Mouse (Mus musculus): Measurements from ENCODE around the gene Adamtsl5.
A peak's percentile ranks its signal among the peaks of the same experiment; 100 is the strongest.

The Adamtsl5 gene

GRCm38 (mm10) chr10:80316359-80316781, 31.8 kb downstream of the Adamtsl5 start:
- no peak for DNase-seq

- DNase-seq, result no peak
Observed at GRCm38 (mm10) chr10:80315315-80315714, 32.9 kb downstream of the Adamtsl5 start.

- DNase-seq, result no peak
Observed at GRCm38 (mm10) chr10:80314494-80315001, 33.7 kb downstream of the Adamtsl5 start.

DNA sequence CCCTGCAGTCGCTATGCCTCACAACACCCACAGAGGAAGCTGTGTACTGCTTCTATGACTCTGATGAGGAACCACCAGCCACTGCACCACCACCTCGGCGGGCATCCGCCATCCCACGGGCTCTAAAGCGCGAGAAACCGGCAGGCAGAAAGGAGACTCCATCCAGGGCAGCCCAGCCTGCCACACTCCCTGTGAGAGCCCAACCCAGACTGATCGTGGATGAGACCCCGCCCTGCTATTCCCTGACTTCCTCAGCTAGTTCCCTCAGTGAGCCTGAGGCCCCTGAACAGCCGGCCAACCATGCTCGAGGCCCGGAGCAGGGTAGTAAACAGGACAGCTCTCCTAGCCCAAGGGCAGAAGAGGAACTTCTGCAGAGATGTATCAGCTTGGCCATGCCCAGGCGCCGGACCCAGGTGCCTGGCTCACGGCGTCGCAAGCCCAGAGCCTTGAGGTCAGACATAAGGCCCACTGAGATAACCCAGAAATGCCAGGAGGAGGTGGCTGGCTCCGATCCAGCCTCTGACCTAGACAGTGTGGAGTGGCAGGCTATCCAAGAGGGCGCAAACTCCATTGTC, 34.5 kb downstream of the Adamtsl5 start:
- DNase-seq, result no peak

- DNase-seq, result no peak
Observed at GRCm38 (mm10) chr10:80312586-80313504, 35.4 kb downstream of the Adamtsl5 start.

GRCm38 (mm10) chr10:80311560-80311959, 36.7 kb downstream of the Adamtsl5 start:
- no peak for DNase-seq

DNA sequence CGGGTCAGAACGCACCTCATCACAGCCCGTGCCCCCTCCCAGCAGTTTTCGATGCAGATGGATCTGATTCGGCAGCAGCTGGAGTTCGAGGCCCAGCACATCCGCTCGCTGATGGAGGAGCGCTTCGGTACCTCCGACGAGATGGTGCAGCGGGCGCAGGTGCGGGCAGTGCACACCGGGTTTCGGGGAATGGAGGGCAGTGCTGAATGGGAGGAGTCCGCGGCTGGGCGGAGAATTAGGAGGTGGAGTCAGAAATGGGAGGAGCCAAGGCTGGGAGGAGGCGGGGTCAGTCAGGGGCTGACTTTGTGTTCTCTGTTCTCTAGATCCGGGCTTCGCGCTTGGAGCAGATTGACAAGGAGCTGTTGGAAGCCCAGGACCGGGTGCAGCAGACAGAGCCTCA, 43.4 kb downstream of the Adamtsl5 start:
- peak; percentile 73 for DNase-seq

DNA sequence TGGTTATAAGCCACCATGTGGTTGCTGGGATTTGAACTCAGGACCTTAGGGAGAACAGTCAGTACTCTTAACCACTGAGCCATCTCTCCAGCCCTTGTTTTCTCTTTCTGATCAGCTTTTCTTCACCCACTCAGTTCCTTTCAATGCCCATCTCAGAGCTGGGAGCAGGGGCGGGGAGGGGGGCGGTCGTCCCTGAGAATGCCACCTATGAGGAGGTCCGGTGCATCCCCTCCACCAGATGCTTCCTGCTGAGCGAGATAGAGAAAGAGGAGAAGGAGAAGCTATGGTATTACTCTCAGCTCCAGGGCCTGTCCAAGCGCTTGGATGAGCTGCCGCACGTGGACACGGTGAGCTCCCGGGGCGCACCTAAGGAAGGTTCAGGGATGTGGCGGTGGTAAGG, 43.8 kb downstream of the Adamtsl5 start:
- no peak for DNase-seq

DNA sequence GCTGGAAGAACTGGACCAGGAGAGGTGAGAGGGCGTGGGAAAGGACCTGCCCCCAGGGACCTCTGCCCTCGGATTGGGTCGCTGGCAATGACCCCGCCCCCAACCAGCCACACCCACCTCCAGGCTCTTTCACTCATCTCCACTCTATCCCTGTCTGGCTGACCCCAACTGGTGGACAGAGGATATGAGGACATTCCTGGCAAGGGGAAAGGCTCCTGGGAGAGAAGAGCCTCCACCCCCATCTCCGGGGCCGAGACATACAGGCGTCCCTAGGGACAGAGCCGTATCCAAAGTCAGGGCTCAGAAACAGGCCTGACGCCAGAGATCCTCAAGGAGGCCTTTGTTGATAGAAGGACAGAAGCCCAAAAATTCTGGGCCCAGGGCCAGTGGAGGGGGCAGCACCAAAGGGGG, 45.7 kb downstream of the Adamtsl5 start:
- DNase-seq, result no peak

GRCm38 (mm10) chr10:80302082-80302355, 46.2 kb downstream of the Adamtsl5 start:
- no peak for DNase-seq

DNA sequence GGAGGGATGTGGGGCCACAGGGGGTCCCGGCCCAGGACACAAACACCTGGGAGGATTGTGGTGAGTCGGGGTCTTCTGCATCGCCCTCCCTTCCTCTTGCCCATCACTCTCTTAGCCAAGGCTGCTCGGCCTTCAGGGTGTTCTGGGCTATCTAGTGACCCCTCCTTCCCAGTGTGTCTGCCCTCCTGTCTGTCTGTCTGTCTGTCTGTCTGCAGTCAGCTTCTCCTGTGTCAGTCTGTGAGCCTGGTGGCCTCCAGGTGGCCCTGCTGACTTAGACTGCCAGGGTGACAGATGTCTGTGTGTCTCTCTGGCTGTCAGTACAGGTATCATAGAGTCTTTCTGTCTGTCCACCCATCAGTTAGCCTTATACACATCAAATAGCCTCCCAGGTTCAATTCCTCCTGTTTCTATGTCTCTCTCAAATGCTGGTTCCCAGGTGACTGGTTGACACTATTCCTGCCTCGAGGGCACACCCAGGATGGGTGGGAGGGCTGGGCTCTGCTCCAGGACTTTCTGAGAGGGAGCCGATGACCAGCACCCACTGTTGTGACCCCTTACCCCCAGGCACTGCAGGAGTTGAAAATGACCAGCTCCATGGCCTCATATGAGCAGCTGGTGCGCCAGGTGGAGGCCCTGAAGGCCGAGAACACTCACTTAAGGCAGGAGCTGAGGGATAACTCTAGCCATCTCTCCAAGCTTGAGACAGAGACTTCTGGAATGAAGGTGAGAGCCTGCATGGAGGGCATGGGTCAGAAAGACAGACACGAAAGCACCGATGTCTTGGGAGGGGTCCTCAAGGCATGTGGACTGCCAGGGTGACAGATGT, 46.7 kb downstream of the Adamtsl5 start:
- no peak for DNase-seq

DNA sequence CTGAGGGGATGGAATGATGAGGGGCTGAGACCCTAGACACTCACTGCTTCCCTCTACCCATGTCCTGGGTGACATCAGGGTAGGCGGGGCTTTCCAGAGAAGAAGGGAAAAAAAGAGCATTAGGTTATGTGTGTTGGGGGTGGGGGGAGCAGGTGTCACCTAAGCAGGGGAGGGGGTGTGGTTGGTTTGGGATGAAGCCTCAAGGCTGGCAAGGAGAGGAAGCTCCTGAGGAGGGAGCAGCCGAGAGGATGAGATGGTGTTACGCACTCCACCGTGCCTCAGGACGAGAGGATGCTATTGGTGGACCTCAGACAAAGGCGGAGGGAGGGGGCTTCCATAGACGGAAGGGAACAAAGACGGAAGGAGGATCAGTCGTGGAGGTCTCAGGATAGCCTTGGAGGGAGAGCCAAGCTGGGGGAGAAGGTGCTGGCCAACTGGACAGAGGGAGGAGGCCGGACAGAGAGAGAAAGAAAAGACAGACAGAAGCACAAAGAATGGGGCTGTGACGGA, 47.5 kb downstream of the Adamtsl5 start:
- no peak for DNase-seq

DNA sequence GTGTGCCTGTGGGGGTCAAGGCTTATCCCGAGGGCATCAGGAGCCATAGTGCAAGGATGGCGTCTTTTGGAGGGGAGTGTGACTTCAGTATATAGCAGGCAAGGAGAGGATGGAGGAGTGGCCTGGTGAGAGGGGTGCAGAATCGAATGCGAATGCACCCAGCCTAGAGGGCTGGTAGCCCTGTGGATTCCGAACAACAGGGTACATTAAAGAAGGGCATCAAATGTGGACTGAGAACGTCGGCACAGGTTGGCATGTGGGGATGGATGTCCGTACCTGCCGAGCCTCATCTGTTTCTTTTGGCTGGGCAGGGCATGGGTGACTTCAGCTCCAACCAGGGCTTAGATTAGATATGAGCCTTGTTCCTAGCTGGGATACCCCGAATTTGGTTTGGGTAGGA, 48.4 kb downstream of the Adamtsl5 start:
- no peak for DNase-seq

- DNase-seq, result no peak
Observed at GRCm38 (mm10) chr10:80299301-80299700, 48.9 kb downstream of the Adamtsl5 start.

DNA sequence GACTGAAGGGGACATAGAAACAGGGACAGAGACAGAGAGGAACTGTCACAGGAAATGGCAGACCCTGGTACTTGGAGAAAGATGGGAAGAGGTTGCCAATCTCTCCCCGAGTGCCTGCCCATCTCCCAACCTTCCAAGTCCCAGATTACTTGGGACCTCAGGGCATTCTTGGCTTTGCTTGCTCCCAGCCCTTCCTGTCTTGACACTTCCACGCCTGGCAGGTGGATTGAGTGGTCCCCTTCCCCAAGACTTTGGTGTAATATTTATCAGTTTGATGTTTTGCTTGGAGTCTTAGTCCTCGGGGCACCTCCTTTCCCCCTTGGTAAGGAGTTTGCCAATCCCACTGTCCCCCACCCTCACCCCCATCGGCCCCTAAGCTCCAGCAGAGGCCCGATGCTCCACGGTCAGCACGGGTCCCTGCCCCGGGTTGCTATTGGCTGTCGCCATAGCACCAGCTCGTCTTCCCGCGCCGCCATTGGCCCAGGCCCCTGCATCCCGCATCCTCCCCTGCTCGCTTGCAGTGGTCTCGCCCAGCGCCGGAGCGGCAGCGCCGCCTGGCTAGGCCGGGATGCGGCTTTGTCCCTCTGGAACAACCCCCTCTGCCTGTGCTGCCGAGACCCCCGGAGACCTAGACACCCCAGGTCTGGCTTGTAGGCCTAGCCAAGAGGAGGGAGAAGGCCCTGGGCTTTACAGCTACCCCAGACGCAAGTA, 49.5 kb downstream of the Adamtsl5 start:
- peak; percentile 48 for DNase-seq

GRCm38 (mm10) chr10:80297526-80298133, 50.6 kb downstream of the Adamtsl5 start:
- no peak for DNase-seq

GRCm38 (mm10) chr10:80296824-80297223, 51.4 kb downstream of the Adamtsl5 start:
- no peak for DNase-seq

- peak; percentile 78 for DNase-seq
Observed at GRCm38 (mm10) chr10:80295618-80296425, 52.4 kb downstream of the Adamtsl5 start, which contains the start of gene Apc2. Gene Apc2 (plus strand): TSS chr10:80295977.

DNA sequence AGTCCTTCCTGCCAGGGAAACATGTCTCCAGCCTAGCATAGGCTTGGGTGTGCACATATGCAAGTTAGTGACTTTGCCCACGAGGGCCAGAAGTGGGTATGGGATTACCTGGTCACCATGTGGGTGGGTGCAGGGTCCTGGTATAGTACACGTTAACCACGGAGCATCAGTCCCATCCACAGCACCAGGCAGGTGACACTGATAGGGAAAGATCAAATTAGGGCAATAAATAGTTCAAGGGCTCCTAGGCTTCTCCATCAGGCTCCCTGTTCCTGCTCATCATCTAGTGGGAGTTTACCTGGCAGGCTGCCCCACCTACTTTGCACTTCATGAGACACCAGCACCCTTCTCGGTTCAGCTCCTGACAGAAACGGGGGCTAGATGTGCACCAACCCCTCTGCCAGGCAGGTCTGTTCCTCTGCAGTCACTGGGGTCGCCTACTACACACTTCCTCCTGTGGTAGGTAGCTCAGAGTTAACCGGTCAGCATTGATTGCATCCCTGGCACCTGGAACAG, 53.4 kb downstream of the Adamtsl5 start:
- DNase-seq, result no peak

- DNase-seq, result no peak
Observed at GRCm38 (mm10) chr10:80294311-80294710, 53.9 kb downstream of the Adamtsl5 start.

- DNase-seq, result peak; percentile 53
Observed at GRCm38 (mm10) chr10:80293325-80293724, 54.9 kb downstream of the Adamtsl5 start.

Data from thymus, postnatal 4 days (tissue).